Mouse (Mus musculus) kidney, adult 18-20 months (tissue): ENCODE measurements around the gene Tmem52.
A peak's percentile ranks its signal among the peaks of the same experiment; 100 is the strongest.
"Not testable (repeated sequence)": the region's sequence is repeated elsewhere in the genome, so short reads cannot be mapped to it uniquely, and the experiment has no call there.

Source experiments
- DNase-seq: peaks from one replicate; pipeline ENCODE4 v3.0.0; 2021

Gene Tmem52

DNA sequence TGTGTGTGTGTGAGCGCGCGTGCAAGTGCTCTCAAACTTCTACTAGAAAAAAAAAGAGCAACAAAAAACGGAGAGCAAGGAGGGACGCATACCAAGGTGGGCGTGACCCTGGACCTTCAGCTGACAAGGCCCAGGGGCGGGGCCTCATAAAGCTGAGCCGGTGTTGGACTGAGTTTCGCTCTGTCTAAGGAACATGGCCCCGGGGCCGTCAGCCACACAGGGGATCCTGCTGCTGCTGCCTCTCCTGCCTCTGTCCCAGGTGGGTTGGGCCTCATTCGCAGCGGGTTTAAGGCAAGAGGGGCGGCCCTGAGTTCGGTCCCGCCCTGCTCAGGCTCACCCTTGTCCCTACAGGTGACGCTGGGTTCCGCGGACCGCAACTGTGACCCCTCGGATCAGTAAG is at the start of gene Tmem52:
TSS of gene Tmem52 (plus strand) at position 163 of the 400 bp plus-strand sequence.
- DNase-seq = peak; percentile 46

DNA sequence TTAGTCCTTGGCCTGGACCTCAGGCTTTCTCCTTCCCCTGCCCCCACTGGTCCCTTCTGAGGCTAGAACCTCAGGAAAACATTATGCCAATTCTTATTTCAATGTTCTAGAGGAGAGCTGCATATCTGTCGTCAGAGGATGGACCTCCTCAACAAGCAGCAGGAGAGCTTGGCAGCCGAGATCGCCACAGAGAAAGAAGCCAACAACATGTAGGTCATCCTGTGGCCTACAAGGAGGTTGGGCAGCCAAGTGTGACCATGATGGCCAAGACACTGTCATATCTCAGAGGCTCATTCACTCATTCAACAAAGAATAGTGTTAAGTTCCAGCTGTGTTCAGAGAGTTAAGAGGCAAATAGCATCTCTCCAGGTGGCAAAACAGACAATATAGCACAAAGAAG is 48.8 kb upstream of the Tmem52 start:
- no peak for DNase-seq

- not testable (repeated sequence) for DNase-seq
These were observed 47.2 kb upstream of the Tmem52 start for GRCm38 (mm10) chr4:155421412-155422370.

DNA sequence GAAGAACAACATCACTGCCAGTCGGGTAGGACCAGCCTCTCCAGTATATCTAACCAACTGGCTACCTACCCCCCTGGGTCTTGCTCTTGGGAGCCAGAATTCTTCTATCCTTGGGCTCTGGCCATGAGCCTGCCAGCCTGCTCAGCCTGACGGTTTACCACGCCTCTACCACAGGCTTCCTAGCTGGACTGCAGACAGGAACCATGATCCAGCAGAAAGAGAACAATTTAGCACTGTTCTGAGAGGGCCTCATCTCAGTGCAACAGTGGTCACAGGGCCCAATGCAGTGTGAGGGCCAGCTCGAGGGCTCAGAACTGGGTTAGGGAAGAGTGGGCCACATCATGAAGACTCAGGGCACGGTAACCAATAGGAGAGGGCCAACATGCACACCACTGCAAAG is 44.9 kb upstream of the Tmem52 start:
- no peak for DNase-seq

- DNase-seq = no peak
These were observed 42.6 kb upstream of the Tmem52 start for GRCm38 (mm10) chr4:155426272-155426671.

DNA sequence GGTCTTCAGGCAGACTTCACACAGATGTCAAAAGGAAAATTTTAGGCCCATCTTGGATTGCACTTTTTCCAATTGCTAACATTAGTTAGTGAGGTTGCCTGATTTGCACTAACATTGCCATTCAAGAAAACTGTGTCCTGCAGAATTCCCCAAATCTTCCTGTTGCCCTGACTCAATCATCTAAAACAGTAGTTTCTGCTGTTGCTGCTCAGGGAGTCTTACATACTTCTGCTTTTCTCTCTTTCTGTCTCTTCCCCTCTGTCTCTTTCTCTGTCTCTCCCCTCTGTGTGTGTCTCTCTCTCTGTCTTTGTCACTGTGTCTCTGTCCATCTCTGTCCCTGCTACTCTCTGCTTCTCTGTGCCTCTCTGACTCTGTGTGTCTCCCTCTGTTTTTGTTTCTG is 40.5 kb upstream of the Tmem52 start:
- DNase-seq = no peak

DNA sequence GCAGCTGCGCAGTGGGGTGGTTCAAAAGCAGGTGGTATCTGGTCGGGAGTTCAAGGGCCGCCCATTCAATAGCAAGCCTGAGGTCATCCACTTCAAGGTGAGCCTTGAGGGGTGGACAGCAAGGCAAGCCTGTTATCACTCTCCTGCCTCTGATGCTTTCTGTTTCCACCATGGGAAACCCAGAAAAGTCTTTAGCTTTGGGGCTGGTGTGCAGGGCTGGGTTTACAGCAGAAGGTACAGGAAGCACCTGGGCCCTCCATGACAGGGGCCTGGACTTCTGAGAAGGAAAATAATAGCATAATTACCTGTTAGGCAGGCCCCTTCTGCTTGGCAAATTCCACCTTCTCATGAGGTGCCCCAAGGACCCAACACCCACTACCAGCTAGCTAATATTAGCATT is 39.7 kb upstream of the Tmem52 start:
- no peak for DNase-seq

- no peak for DNase-seq
These were observed 36.6 kb upstream of the Tmem52 start for GRCm38 (mm10) chr4:155432358-155432757.

DNA sequence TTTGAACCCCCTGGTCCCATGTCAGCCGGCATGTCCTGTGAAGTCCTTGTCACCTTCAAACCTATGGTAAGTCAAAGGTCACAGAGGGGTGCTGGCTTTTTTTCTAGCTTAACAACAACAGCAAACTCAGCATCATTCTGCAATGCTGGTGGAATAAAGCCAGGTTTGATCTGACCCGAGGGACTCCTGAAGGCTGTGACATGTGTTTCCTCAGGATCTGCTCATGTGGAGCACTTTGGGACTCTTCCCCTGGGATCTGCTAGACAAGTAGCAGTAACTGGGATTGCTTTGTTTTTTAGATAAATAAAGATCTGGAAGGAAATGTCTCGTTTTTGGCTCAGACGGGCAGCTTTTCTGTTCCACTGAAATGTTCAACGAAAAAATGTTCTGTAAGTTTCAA is 34.9 kb upstream of the Tmem52 start:
- DNase-seq = no peak

- no peak for DNase-seq
These were observed 26.1 kb upstream of the Tmem52 start for GRCm38 (mm10) chr4:155442808-155443207.

DNA sequence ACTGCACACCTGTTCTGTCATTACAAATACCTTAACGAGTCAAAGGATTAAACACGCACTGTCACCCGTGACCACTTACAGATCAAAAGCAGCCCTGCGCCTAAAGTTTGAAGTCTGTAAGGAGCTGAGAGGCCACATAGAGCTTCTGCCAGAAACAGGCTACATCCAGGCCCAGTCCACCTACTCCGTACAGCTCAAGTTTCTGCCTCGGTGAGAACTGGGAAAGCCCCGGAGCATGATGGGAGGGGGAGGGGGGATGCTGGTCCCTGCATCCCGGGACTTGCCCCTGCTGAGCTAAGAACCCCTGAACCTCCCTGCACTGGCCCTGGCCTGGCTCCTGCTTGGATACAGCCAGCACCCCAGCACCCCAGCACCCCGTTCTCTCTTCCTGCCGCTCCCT is 17.3 kb upstream of the Tmem52 start:
- no peak for DNase-seq

- no peak for DNase-seq
These were observed 10.3 kb upstream of the Tmem52 start for GRCm38 (mm10) chr4:155458575-155458974.

- DNase-seq = no peak
These were observed 5.9 kb upstream of the Tmem52 start for GRCm38 (mm10) chr4:155463050-155463449.

- no peak for DNase-seq
These were observed 5.3 kb upstream of the Tmem52 start for GRCm38 (mm10) chr4:155463611-155464010.

DNA sequence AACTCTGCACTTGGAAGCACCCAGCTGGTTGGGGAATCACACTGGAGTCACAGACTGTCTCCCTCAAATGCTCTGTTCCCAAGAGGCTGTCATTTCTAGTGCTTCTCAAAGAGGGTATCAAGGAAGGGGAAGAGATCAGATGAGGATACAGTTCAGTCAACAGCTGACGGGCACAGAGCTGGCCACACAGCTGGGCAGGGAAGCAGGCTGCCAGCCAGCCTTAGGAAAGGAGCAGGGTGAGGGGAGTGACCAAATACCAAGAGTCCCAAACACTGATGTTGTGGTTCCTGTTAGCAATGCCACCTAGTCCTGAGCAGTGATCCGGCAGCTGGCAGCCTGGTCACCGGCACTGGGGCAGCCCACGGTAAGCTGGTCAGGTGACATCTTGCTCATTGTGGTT is 4.9 kb upstream of the Tmem52 start:
- DNase-seq = no peak

GRCm38 (mm10) chr4:155465607-155466006 is 3.3 kb upstream of the Tmem52 start:
- DNase-seq = no peak

GRCm38 (mm10) chr4:155466080-155466479 is 2.8 kb upstream of the Tmem52 start:
- no peak for DNase-seq

GRCm38 (mm10) chr4:155467237-155468010 is 1.5 kb upstream of the Tmem52 start:
- no peak for DNase-seq

- peak; percentile 61 for DNase-seq
These were observed 812 bp downstream of the Tmem52 start for GRCm38 (mm10) chr4:155469590-155470262.

DNA sequence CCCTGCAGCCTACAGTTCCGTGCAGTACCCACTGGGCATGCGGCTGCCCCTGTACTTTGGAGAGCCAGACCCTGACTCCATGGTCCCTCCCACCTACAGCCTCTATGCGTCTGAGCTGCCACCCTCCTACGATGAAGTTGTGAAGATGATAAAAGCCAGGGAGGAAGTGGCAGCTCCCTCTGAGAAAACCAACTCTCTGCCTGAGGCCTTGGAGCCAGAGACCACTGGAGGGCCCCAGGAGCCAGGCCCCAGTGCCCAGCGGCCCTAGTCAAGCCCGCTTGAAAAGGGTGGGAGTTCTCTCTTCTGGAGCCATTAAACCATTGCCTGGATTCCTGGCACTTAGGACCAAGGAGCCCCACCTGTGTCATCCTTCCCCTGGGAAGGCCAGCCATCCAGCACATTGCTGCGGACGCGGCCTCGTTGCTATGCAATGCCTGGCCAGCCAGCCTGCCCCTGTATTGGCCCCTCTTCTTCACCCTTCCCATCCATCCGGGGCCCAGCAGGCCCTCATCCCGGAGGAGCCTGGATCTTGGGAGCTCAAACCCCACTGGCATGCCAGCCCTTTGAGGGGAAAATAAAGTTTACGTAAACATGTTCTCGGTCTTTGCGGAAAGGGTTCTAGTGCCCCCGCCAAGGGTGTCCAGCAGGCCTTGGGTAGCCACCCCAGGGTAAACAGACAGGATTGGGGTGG is 1.5 kb downstream of the Tmem52 start:
- DNase-seq = no peak

GRCm38 (mm10) chr4:155470997-155471396 is 2.1 kb downstream of the Tmem52 start:
- DNase-seq = no peak

DNA sequence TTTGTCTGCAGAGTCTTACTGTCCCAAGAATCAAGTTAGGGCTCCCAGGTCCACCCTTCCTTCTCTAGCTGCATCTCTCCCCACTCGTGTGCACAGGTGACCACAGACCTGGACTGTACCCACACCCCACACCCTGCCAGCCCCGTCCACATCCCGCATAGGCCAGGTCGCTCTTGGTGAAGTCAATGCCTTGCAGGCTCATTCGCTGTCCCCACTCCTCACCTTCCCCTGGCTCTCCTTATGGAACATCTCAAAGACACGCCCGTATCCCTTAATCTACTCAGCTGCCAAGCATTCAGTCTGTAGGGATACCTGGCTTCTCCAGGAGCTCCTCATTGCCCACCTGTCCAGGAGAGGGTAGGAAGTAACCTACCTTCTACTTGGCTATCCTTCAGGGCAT is 2.5 kb downstream of the Tmem52 start:
- no peak for DNase-seq
